Mouse (Mus musculus) spleen, postnatal 10 days (tissue): ENCODE results near the gene Mab21l2.

Experiments used
- DNase-seq, 2 experiments: peaks; one replicate each; pipeline ENCODE4 v3.0.0; 2021 to 2022; ENCODE audit warnings: low spot score in 2 of 2

Mab21l2 gene

DNA sequence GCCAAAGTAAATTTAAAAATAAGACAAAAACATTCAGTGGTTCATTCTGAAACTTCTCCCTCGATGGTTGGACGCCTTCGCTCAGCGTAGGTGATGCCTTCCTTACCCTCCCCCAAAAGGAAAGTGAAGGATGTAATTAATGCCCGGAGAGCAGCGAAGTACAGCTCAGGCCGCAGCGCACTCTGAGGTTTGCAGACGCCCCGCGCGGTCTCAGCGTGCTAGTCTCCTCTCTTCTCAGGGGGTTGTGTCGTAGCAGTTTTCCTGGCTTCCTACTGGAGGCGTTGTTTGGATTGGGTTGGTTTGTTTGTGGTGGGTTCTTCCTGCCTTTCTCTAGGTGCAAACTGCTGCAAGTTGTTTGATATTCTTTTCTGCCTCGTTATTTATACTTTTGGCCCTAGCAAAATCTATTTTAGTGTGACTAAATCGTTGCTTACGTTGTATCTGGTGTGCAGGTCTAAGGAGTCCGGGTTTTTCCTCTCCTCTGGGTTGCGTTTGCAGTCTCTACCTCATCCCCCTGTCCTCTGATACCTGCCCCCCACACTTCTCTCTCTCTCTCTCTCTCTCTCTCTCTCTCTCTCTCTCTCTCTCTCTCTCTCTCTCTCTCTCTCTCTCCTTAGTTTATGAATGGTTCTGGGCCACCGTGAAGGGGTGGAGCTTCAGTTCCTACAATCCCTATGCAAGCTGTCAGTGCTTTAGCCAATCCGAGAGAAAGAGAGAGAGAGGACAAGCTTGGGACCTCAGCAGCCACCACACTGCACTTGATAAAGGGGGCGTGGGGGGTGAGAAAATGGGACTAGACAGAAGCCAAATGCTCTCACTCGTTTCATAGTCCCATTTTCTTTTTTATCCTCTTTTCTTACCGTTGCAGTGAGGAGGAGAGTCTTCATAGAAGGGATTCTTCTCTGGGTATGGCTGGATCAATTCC, at the start of gene Mab21l2:
TSS of gene Mab21l2 (minus strand) at position 539 of the 925 bp plus-strand sequence.
- DNase-seq, result no peak

DNA sequence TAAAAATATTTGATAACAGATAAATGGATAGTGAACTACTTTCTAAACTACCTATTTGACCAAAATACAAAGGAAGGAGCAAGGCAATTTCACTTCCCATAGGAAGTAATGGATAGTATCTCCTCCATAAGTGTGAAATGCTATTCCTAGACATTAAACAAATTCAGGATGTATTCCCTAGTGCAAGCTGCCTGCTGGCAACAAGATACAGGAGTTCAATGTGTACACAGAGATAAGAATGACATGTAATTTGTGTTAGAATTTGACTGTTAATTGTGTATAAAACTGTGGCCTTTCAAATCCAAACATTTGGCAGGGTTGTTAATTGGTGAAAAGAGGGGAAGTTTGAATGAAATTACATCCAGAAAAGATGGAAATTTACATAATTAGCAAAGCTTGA, 26.9 kb upstream of the Mab21l2 start:
- DNase-seq, result no peak

DNA sequence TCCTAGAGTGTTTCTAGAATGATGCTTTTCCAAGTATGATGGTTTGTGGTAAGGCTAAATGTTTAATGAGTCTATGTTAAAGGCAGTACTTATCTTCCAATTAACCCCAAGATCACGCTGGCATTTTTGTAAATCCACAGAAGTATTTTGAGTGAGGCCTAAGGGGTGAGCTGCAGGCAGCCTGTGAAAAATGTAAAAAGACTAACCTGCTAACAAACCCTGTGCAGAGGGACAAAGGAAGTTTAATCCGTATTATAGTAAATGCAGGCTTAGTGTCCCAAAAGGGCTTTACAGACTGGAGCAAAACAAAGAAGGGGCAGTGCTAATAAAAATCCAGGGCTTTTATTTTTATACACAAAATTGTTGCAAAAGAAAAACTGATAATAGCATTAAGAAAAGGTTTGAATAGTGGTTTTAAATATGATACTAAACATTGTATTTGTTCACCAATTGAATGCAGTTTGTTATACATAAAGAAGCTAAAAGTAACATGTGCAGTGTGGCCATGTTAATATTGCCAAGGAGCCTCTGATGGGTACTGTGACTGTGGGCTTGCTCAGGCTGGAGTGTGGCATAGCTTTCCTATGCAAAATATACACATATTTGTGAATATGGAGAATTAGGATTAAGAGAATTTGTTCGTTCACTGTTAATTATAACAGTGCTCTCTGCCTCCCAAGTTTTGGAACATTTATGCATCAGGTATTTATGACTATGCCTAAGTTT, 24.3 kb upstream of the Mab21l2 start:
- DNase-seq, result no peak

DNA sequence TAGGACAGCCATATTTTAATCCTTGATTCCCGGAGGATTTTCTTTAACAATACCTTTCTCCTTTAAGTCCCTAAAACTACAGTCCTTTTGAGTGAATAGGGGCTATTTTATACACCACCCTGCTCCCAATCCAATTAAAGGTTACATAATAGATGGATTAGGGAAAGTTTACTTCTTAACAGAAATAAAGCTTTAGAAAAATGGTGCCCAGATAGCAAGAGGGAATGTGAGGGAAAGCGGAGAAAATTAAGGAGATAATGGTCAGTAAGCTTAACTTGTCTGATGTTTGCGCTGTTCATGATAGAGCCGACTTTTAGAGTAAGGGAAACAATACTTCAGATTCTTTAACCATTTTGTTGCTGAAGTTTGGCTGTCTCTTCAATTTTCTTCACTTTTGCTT, 23.1 kb upstream of the Mab21l2 start:
- no peak for DNase-seq

DNA sequence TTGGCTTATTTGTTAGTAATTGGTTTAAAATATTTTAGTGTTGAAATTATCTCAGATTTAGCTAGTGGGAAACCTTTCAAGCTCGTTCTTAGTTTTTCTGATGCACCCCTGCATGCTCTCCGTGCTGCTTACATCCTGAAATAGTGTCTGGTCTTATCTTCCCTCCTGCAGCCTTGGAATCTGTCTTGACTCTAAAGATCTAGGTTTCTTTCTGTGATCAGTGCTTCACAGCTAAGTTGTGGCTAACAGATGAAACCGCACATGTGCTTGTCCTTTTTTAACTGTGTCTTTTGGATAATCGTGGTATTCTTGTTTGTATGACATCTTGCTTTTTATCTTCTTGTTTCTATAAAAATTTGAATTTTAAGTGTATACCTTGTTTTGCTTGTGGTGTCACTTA, 18.9 kb upstream of the Mab21l2 start:
- DNase-seq, result no peak

DNA sequence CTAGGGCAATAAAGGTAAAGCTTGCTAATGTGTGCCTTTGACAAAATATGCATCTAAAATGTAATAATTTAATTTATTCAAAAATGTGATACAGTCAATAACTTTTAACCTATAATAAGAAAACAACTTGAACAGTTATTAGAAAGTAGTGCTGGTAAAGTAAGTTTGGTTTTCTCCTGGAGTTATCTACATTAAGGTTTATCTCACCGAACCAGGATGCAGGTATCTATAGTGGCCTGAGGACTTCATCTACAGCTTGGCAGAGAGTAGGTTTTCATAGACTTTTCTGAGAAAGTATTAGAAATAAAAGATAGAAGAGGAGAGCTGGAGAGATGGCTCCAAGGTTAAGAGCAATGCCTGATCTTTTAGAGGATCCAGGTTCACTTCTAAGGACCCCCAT, 13.0 kb upstream of the Mab21l2 start:
- no peak for DNase-seq

DNA sequence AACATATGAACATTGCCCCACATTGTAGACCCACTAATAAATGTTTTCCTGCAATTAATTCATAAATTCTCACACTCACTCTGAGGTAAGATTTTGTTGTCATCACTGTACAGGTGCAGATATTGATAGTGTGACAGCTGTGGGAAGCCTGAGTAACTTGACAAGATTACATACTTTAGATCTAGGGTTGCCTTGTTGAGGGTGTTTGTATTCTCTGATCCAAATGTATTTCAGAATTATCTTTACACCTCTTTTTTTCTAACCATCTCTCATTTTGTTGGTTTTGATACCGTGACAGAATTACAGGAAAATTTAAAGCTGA, 12.6 kb upstream of the Mab21l2 start:
- no peak for DNase-seq

DNA sequence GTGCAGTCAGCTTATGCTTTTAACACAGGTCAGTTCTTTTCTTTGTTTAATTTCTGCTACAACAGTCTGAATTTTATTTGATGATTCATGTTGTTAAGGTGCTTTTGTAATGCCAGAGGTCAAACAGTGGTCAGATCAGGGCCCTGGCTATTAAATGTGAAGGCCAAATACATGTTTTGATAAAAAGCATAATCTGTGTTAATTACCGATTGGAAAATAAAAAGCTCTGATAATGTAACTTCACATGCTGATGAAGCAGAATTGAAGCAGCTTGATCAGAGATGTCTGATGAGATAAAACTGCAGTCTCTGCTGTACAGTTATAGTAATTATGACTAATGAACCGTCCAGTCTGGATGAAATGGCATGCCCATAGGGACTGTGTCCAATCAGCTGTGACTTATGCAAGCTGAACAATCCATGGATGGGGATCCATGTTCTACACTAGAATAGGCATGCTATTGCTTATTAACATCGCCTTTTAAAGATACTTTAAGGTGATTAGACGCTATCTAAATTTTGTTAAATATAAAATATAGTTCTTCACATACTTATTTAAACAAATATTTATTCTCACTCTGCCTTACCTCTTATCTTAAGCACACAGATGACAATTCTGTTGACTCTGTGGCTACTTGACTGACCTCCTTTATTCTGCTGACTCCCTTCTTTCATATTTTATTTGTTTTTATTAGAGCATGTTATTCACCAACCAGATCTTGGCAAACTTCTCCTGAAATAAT, 12.0 kb upstream of the Mab21l2 start:
- DNase-seq, result no peak

DNA sequence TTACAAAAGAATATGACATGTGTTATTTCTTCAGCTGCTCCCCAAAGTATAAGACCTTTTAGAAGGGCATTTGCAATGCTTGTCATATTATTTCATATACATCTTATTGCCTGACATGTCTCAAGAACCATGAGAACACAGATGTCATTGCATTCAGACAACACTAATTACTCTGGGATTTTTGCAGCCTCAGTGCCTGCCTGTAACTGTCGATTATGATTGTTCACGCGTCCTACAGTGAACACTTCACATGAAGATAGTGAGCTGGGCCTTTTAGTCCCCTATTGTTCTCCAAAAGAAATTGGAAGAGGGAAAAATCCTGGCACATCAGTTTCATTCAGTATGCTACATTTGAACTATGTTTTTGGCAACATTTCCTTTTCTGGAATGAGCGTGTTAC, 11.2 kb upstream of the Mab21l2 start:
- no peak for DNase-seq

DNA sequence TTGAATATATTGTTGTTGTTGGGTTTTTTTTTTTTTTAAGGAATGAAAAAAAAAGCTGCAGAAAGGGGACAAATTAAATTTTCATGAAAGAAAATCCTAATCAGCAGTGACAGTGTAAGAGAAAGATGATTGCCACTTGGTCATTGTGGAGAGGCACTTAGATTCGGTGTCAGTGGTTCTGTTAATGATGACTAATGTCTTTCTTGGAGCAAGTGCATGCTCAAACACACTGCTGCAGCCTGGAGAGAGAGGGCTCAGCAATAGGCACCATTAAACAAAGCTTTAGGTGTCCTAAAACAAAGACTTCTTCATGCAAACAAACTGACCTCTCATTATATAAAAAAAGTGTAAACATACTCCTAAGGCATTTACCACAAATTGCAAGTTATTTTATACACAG, 10.5 kb upstream of the Mab21l2 start:
- no peak for DNase-seq

DNA sequence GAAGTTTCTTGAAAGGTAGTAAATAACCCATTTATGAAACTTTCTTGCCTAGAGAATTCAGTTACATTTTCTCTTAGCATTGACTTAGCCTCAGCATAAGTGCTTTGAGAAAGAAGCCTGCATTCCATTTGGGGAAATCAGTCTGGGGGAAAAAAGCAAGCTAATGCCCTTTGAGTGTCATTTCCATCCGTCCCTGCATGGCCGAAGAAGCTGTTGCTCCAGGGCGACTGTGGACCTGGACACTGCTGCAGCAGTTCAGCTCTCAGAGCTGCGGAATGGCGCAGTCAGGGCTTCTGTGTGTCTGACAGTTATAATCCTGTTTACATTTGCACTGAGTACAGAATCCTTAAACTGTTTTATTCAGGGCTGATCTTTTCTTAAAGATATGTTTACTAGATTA, 3.7 kb upstream of the Mab21l2 start:
- DNase-seq, result no peak

DNA sequence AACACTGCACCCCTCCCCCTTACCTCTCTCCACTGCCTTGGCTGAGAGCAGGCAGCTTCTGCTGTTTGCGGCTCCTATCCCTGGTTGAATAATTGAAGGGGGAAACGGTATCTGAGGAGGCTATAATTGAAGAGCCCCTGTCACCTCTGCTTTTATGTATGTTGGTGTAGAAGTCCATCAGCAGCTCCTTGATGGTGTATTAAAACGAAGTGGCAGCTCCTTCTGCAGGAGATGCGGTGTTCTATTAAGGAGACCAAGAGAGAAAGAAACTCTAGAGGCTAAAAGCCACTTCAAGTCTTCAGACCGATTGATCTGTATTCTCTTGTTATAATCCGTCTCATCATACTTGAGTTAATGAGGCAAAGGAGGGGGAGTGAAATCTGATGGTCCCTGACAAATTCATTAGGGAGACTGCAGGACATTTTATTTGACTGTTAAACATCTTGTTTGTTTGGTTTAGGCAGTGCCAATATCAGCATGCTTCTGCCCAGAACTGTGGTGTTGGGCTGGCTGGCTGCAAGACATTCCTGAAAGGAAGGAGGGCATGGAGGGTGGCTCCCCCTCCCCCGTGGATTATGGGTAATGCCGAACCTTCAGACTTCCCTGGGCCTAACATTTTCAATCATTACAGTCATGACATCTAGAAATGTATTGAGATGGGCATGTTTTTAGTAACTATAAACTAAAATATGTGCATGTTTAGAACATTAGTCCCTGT, 2.7 kb upstream of the Mab21l2 start:
- no peak for DNase-seq

DNA sequence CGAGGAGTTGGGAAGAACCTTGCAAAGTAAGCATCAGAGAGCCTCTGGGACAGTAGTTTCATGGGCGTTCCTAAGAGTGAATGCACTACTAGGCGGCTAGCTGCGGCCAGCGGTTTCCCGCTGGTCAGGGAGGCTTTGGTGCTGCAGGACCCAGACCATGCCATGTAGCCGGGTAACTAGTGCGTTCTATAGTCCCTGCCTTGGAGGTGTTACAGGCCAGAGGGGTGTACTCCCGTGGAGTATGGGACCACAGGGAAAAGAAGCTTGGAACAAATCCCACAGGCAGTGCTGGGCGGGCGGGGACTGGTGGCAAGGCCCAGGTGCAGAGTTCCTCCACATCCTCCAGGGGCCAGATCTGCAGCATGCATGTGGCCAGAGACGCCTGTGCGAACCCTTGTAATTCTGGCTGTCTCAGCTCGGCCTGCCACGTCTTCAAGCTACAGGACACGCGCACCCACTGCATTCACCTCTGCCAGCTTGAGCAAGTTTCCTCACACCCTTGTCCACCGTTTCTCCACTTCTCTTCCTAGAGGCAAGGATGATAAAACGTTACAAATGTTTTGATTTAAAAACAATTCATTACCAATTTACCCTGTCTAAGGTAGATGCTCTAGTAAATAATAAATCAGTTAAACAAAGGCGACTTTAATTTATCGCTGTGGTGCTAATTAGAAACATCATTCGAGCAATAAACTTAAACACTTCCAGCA, 2.0 kb upstream of the Mab21l2 start:
- no peak for DNase-seq

DNA sequence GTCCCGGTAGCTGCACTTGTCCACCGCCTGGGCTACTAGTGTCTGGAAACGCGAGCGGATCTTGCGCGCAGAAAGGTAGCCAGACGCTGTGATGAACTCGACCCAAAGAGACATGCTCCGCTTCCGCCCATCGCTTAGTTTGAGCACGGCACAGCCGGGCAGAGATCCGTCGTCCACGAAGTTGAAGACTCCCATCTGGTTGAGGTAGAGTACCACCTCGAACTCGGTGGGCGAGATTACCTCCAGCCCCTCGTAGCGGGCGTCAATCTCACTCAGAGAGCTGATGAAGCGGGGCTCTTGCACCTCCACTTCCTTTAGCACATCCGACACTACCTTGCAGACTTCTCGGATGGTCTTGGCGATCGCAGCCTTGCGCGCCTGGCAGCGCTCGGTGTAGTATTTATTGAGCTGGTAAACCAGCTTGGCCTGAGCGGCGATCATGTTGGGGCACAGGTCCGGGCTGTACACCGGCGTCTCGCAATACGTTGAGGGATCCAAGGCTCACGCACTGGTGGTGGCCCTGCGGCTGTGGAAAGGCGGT, 1.1 kb downstream of the Mab21l2 start:
- DNase-seq, result peak; percentile 18 to 26

DNA sequence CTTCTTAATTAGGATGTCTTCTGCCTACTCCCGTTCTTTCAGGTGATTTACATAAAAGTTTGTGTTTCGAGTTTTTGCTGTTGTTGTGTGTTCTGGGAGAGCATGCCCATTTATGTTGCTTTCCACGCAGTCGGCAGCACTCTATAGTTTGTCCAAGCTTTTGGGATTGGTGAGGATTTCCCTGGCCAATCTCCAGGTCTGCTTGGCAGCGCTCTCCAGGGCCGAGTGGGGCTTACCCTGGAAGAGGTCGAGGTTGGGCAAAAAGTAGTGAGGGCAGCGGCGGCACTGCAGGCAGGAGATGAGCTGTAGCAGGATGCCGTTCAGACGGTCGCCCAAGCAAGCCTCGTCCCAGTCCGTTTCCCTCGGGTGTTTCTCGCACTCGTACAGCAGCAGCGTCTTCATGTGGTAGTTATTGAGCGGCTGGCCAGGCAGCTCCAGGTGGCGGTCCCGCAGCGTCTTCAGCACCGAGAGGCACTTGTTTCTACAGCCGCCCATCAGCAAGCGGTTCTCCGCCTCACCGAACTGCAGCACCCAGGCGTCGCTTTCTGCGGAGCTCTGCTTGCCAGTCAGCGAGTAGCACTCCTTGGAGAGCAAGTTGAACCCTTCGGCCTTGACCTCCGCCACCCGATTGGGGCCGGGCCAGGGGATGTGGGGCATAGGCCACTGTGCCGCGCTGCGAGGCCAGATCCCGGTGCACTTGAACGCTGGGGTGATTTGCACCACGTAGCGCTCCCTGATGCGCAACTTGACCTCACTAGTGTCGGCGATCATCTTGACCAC, 1.8 kb downstream of the Mab21l2 start:
- peak; percentile 30 to 54 for DNase-seq

DNA sequence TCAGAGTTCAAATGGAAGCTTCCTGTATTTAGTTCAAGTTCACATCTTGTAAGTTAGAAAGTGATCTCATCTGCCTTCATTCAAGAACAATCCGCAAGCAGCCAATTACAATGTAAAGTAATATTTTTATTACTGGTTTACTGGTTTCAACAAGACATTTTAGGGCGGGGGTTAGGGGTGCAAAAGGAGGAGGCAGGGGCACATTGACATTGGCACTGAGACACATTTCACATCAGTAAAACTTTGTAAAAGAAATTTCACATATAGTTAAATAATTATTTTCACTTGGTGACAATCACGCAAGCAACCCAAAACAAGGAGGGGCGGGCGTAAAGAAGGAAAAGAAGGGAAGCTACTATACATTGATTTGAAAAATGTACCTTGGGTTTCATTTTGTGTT, 2.5 kb downstream of the Mab21l2 start:
- no peak for DNase-seq

DNA sequence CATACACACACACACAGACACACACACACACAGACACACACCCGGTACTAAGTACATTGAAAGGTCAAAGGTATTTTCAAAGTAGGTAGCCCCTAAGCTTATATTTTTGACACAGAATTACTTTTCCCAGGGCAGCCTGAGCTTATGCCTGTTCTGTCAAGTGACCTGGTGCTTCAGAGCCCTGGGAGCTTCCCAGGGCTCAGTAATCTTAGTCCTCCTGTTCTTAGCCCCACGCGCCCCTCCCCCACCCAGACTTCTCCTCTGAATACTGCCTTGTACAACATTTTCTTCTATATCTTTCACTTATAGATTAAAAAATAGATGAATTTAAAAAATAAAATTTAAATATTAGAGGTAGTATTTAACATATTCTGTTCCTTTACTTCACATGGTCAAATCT, 3.6 kb downstream of the Mab21l2 start:
- no peak for DNase-seq

DNA sequence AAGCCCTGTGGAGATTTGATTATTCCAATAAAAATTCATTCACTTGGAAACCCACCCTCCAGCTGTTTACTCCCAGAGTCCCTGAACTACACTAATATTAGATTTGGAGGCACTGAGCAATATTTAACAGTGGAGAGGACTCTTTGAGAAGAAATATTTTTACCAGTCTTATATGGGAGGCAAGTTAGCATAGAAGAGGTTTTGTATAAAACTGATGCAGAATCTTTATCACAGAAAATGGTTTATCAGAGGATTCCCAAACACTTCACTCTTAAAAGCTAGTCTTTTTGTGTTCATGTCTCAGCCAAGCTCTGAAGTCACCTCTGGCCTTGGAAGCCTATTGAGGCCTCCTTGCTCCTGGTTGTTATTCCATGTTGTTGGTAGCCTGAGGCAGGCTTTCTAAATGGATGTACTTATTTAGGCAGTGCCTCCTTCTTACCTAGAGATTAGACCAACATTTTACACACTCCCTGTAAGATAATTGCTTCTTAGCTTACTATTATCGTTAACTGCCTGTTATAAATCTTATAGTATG, 6.5 kb downstream of the Mab21l2 start:
- no peak for DNase-seq

DNA sequence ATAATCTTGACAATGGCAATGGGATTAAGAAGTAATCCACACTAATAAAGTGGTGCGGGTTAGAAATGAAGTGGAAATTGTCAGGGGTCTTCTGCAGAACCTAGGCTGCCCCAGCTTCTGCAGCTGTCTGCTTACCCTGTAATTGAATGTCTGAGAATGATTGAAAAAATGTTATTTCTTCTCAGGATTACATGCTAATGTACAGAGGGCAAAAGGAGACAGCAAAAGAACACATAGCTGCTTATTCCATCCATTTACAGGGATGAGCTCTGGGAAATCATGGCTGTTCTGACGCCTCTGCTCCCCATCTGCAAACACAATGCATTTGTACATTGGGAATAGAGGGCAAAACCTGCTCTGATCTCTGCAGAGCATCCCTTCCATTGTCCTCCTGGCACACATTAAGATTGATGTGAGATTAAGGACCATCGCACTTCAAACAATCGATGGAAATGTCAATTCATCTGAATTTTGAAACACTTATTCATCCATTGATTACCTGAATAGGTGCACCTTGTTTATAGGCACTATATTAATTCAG, 7.3 kb downstream of the Mab21l2 start:
- no peak for DNase-seq
